Mouse (Mus musculus): ENCODE results near the gene Ankfn1. TPM values are rescaled to one million over a fixed set of nuclear protein-coding genes. Genes with fewer than 3 reads are reported as not detected.
A peak's percentile ranks its signal among the peaks of the same experiment; 100 is the strongest.

Ankfn1 gene
- polyA plus RNA-seq, 1 experiment from 2014 or later, result 2.1 TPM

- no peak overlapping the region for H3K9ac ChIP-seq
- H3K27me3 ChIP-seq (ENCODE audit: insufficient read depth, low read length), result no peaks in the 10 kb centered on the region
- no peaks in the 10 kb centered on the region for H3K4me1 ChIP-seq (ENCODE audit: insufficient read depth)
- TF ChIP-seq CTCF (IDR thresholded peaks at IDR 0.05; ENCODE audit: low read depth), result no peak
- DNase-seq (no peak), ATAC-seq (ENCODE audit: insufficient read depth) (no peak)
- H3K4me2 ChIP-seq, result no peak overlapping the region
- no peaks in the 10 kb centered on the region for H3K36me3 ChIP-seq (ENCODE audit: insufficient read depth)
- no peak overlapping the region for H3K27ac ChIP-seq (ENCODE audit: low read depth)
- no peaks in the 10 kb centered on the region for H3K9me3 ChIP-seq (ENCODE audit: low read depth, low read length)
- no peak overlapping the region for H3K4me3 ChIP-seq (ENCODE audit: low read depth, low read length)
- WGBS, result 84% methylated on average over 4 of the region's 4 CpGs
Observed at GRCm38 (mm10) chr11:89579111-89579510, 198.3 kb downstream of the Ankfn1 start.

DNA sequence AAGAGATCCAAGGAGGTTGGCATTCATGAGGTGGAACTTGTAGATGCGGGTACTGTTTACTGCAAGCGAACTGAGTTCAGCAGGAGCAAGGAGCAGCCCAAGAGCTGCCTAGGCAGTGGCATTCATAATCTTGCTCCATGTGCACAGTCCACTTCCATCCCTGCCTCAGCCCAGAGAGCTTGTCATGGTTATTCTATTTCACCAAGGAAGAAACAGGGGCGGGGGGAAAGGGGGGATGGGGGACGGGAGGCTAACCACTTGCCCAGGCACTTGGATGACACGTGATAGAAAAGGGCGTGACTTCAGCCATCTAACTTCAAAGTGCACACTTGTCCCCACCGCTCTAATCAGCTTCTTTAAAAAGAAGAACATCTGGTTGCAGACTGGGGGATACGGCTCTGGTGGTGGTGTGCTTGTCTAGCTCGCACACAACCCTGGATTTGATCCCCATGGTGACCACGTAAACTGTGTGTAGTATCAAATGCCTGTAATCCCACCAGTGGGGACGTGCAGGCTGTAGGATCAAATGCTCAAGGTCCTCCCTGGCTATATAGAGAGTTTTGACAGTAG is 203.1 kb downstream of the Ankfn1 start:
- Histone ChIP-seq H3K4me3 (ENCODE audit: low read depth, low read length) (no peak overlapping the region), H3K4me1 (ENCODE audit: insufficient read depth) (no peaks in the 10 kb centered on the region; the same call in 1 of the 2 replicates), H3K9ac (no peak overlapping the region), H3K9me3 (ENCODE audit: low read depth, low read length) (no peaks in the 10 kb centered on the region), H3K27ac (ENCODE audit: low read depth) (no peak overlapping the region), H3K36me3 (ENCODE audit: insufficient read depth) (no peaks in the 10 kb centered on the region), H3K4me2 (no peak overlapping the region), H3K27me3 (ENCODE audit: insufficient read depth, low read length) (no peaks in the 10 kb centered on the region)
- WGBS, result 42% methylated on average over 11 of the region's 11 CpGs
- ATAC-seq (ENCODE audit: insufficient read depth), result no peak; the same call in 1 of the 2 replicates
- DNase-seq, result no peak
- TF ChIP-seq CTCF (IDR thresholded peaks at IDR 0.05; ENCODE audit: low read depth), result no peak

DNA sequence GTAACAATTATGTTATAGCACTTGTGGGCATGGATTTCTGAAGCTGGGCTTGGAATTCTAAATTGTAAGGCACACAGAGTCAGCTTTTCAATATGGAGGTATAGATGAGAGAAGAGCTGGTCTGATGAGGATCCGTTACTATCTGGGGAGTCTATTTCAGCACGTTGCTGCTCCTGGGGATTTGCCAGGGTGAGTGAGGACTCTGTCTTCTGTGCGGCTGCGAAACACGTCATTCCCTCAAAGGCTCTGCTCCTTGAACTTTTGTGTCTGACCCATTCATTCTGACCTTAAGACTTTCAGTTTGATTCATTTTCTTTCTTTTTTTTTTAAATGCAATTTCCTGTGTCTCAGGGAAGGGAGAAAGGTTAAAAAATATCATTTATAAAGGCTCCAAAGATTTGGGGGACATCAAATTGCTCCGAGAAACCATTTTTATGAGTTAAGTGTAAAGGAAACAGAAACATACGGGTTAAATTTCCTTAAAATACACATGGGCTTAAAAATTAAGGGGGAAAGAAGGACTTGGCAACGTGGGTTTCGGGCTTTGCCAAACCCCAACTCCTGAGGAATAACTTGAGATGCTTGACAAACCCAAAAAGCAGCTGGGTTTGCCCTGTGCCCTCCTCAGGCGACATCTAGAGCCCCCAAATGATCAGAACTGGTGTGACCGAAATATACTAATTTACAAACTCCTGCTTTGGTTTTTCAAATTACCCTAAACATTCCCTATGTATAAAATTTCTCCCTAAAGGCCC is 207.9 kb downstream of the Ankfn1 start:
- H3K4me3 ChIP-seq (ENCODE audit: low read depth, low read length), result no peak overlapping the region
- H3K9ac ChIP-seq, result no peak overlapping the region
- no peak for ATAC-seq (ENCODE audit: insufficient read depth)
- no peaks in the 10 kb centered on the region for H3K36me3 ChIP-seq (ENCODE audit: insufficient read depth)
- no peak for TF ChIP-seq CTCF (IDR thresholded peaks at IDR 0.05; ENCODE audit: low read depth)
- WGBS, result 49% methylated on average over 11 of the region's 11 CpGs
- no peak overlapping the region for H3K4me2 ChIP-seq
- H3K27ac ChIP-seq (ENCODE audit: low read depth), result no peak overlapping the region
- no peaks in the 10 kb centered on the region for H3K9me3 ChIP-seq (ENCODE audit: low read depth, low read length)
- peak; percentile 40 for DNase-seq
- H3K27me3 ChIP-seq (ENCODE audit: insufficient read depth, low read length), result no peaks in the 10 kb centered on the region
- no peaks in the 10 kb centered on the region; the same call in 1 of the 2 replicates for H3K4me1 ChIP-seq (ENCODE audit: insufficient read depth)

- no peak overlapping the region for H3K4me3 ChIP-seq (ENCODE audit: low read depth, low read length)
- no peak for ATAC-seq (ENCODE audit: insufficient read depth)
- 88% methylated on average over 4 of the region's 4 CpGs for WGBS
Observed at GRCm38 (mm10) chr11:89568246-89568645, 209.2 kb downstream of the Ankfn1 start.

DNA sequence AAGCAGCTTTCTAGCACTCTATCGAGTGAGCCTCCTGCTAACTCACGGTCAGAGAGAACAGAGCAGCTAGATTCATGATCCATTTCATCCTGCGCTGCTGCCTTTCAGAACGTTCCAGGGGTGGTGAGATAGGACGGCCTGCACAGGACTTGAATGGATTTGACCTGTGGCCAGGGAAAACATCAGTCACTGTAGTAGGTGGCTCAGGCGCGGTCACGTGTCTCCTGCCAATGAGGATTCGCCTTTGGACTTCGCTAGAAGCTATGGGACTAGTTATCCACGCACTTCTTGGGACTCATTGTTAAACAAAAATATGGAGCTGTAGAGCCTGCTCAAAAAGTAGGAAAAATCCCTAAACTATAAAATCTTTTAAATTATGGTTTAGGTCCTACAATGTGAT is 226.0 kb downstream of the Ankfn1 start:
- Histone ChIP-seq H3K27ac (ENCODE audit: low read depth) (no peak overlapping the region), H3K4me1 (ENCODE audit: insufficient read depth) (no peaks in the 10 kb centered on the region), H3K27me3 (ENCODE audit: insufficient read depth, low read length) (no peaks in the 10 kb centered on the region), H3K9ac (no peak overlapping the region), H3K9me3 (ENCODE audit: low read depth, low read length) (no peaks in the 10 kb centered on the region), H3K36me3 (ENCODE audit: insufficient read depth) (no peaks in the 10 kb centered on the region), H3K4me2 (no peak overlapping the region), H3K4me3 (ENCODE audit: low read depth, low read length) (no peak overlapping the region)
- DNase-seq (no peak), ATAC-seq (ENCODE audit: insufficient read depth) (no peak)
- 54% methylated on average over 11 of the region's 11 CpGs for WGBS
- TF ChIP-seq CTCF (IDR thresholded peaks at IDR 0.05; ENCODE audit: low read depth), result no peak

More at GRCm38 (mm10) chr11:89568246-89568645, 209.2 kb downstream of the Ankfn1 start:
- H3K27me3 ChIP-seq (ENCODE audit: insufficient read depth, low read length), result no peaks in the 10 kb centered on the region
- H3K4me1 ChIP-seq (ENCODE audit: insufficient read depth), result no peaks in the 10 kb centered on the region; the same call in 1 of the 2 replicates
- H3K36me3 ChIP-seq (ENCODE audit: insufficient read depth), result no peaks in the 10 kb centered on the region
- DNase-seq, result no peak
- H3K4me2 ChIP-seq, result no peak overlapping the region
- no peak overlapping the region for H3K9ac ChIP-seq
- no peak overlapping the region for H3K27ac ChIP-seq (ENCODE audit: low read depth)
- no peaks in the 10 kb centered on the region for H3K9me3 ChIP-seq (ENCODE audit: low read depth, low read length)
- no peak for TF ChIP-seq CTCF (IDR thresholded peaks at IDR 0.05; ENCODE audit: low read depth)

GRCm38 (mm10) chr11:89550921-89551320 is 226.5 kb downstream of the Ankfn1 start:
- WGBS, result 77% methylated on average over 3 of the region's 3 CpGs
- no peaks in the 10 kb centered on the region for H3K9me3 ChIP-seq (ENCODE audit: low read depth, low read length)
- no peaks in the 10 kb centered on the region for H3K4me1 ChIP-seq (ENCODE audit: insufficient read depth)
- DNase-seq, result no peak
- no peak for ATAC-seq (ENCODE audit: insufficient read depth)
- H3K27me3 ChIP-seq (ENCODE audit: insufficient read depth, low read length), result no peaks in the 10 kb centered on the region
- H3K9ac ChIP-seq, result no peak overlapping the region
- no peak overlapping the region for H3K4me2 ChIP-seq
- no peak for TF ChIP-seq CTCF (IDR thresholded peaks at IDR 0.05; ENCODE audit: low read depth)
- no peak overlapping the region for H3K27ac ChIP-seq (ENCODE audit: low read depth)
- H3K36me3 ChIP-seq (ENCODE audit: insufficient read depth), result no peaks in the 10 kb centered on the region
- H3K4me3 ChIP-seq (ENCODE audit: low read depth, low read length), result no peak overlapping the region

DNA sequence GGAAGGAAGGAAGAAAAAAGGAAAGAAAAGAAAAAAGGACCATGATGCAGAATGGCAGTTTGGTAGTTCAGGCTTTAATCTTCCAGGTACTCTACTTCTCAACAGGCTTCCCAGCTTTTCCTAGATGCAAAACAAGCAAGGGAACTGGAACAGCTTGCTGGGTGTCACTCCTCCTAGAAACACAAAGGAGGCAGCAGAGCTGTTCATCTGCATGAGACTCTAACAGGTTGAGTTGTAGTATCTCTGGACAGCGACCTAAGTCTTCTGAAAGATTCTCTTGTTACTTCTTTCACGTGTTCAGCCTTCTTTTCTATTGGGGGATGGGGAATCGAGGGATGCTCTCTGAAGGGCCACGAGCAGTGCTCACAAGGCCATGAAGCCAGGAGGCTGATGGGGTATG is 228.7 kb downstream of the Ankfn1 start:
- no peak for TF ChIP-seq CTCF (IDR thresholded peaks at IDR 0.05; ENCODE audit: low read depth)
- Histone ChIP-seq H3K9me3 (ENCODE audit: low read depth, low read length) (no peaks in the 10 kb centered on the region), H3K36me3 (ENCODE audit: insufficient read depth) (no peaks in the 10 kb centered on the region), H3K4me2 (no peak overlapping the region), H3K4me3 (ENCODE audit: low read depth, low read length) (no peak overlapping the region), H3K4me1 (ENCODE audit: insufficient read depth) (no peaks in the 10 kb centered on the region), H3K9ac (no peak overlapping the region), H3K27ac (ENCODE audit: low read depth) (no peak overlapping the region), H3K27me3 (ENCODE audit: insufficient read depth, low read length) (no peaks in the 10 kb centered on the region)
- ATAC-seq (ENCODE audit: insufficient read depth) (no peak), DNase-seq (no peak)
- WGBS, result 55% methylated on average over 4 of the region's 4 CpGs
